Mouse (Mus musculus) megakaryocyte-erythroid progenitor cell, adult 5-6 weeks (primary cell): Measurements from ENCODE around the gene Cep57l1. TPM values are rescaled to one million over a fixed set of nuclear protein-coding genes. Genes with fewer than 3 reads are reported as not detected.
"Not testable (repeated sequence)": the region's sequence is repeated elsewhere in the genome, so short reads cannot be mapped to it uniquely, and the experiment has no call there.

Experiments
- ATAC-seq: replicated peaks from 2 replicates; pipeline ENCODE4 v1.8.0; 2016; ENCODE audit warnings: mild to moderate bottlenecking, inconsistent platforms; ENCODE audit not compliant: severe bottlenecking, poor library complexity, low FRiP score, low TSS enrichment
- total RNA-seq, 2 experiments: library from RNA; stranded (forward) in 1 of 2; stranded (reverse) in 1 of 2; fragments of 200-1000, 215-1000 nt in 1 of 2; fragments of >200 nt in 1 of 2; fragmentation: Nextera tagmentation in 1 of 2; gene quantifications; 2 replicates each; pipeline ENCODE4 v1.2.3; 2014 to 2017

Cep57l1 gene
- total RNA-seq (2014; fragmentation: Nextera tagmentation) = 28.7 and 45.5 TPM in 2 replicates
- total RNA-seq (2017) = 41.5 and 50.0 TPM in 2 replicates

- peak; percentile 77 for ATAC-seq
Measured at GRCm38 (mm10) chr10:41809771-41810563, at the start of gene Cep57l1, which contains the start of gene Sesn1. Cep57l1 (minus strand) TSS chr10:41809871. Sesn1 (plus strand) TSS chr10:41809935.

GRCm38 (mm10) chr10:41848721-41849120, 39.0 kb upstream of the Cep57l1 start:
- ATAC-seq = peak; percentile 99

GRCm38 (mm10) chr10:41847737-41848136, 38.1 kb upstream of the Cep57l1 start:
- ATAC-seq = 0 out of 2 replicates have a peak, but pooled peaks have one; percentile 47

GRCm38 (mm10) chr10:41838911-41839310, 29.2 kb upstream of the Cep57l1 start:
- ATAC-seq = no peak

GRCm38 (mm10) chr10:41834131-41834530, 24.5 kb upstream of the Cep57l1 start:
- ATAC-seq = no peak

GRCm38 (mm10) chr10:41832191-41832590, 22.5 kb upstream of the Cep57l1 start:
- ATAC-seq = no peak

- ATAC-seq = peak; percentile 61; the same call in 1 of the 2 replicates
Measured at GRCm38 (mm10) chr10:41830851-41831522, 21.3 kb upstream of the Cep57l1 start.

GRCm38 (mm10) chr10:41830445-41830844, 20.8 kb upstream of the Cep57l1 start:
- no peak for ATAC-seq

GRCm38 (mm10) chr10:41829980-41830379, 20.3 kb upstream of the Cep57l1 start:
- ATAC-seq = no peak

GRCm38 (mm10) chr10:41829191-41829590, 19.5 kb upstream of the Cep57l1 start:
- no peak for ATAC-seq

- no peak for ATAC-seq
Measured at GRCm38 (mm10) chr10:41827784-41828183, 18.1 kb upstream of the Cep57l1 start.

GRCm38 (mm10) chr10:41826526-41827116, 16.9 kb upstream of the Cep57l1 start:
- ATAC-seq = no peak

GRCm38 (mm10) chr10:41825996-41826395, 16.3 kb upstream of the Cep57l1 start:
- no peak for ATAC-seq

- ATAC-seq = no peak
Measured at GRCm38 (mm10) chr10:41825041-41825440, 15.4 kb upstream of the Cep57l1 start.

- ATAC-seq = no peak
Measured at GRCm38 (mm10) chr10:41823916-41824315, 14.2 kb upstream of the Cep57l1 start.

- ATAC-seq = not testable (repeated sequence)
Measured at GRCm38 (mm10) chr10:41823282-41823675, 13.6 kb upstream of the Cep57l1 start.

- no peak for ATAC-seq
Measured at GRCm38 (mm10) chr10:41822573-41823281, 13.1 kb upstream of the Cep57l1 start.

GRCm38 (mm10) chr10:41821171-41821570, 11.5 kb upstream of the Cep57l1 start:
- ATAC-seq = no peak

- ATAC-seq = no peak
Measured at GRCm38 (mm10) chr10:41820401-41820800, 10.7 kb upstream of the Cep57l1 start.

GRCm38 (mm10) chr10:41819307-41819706, 9.6 kb upstream of the Cep57l1 start:
- no peak for ATAC-seq
